Mouse (Mus musculus) lung, postnatal 0 days (tissue): ENCODE measurements around the gene Gm11639.

ENCODE experiments used
- CTCF ChIP-seq: IDR thresholded peaks from 2 replicates; pipeline ENCODE4 v1.5.1; 2016; ENCODE audit warnings: antibody characterized with exemption, mild to moderate bottlenecking
- EP300 ChIP-seq: IDR thresholded peaks from 2 replicates; pipeline ENCODE4 v1.6.1; 2016; ENCODE audit warnings: antibody characterized with exemption, mild to moderate bottlenecking, control low read depth

GRCm38 (mm10) chr11:104638906-104639305, 46.6 kb upstream of the Gm11639 start:
- TF ChIP-seq CTCF, result no peak
- TF ChIP-seq EP300, result no peak
